Mouse (Mus musculus) liver, embryonic 14.5 days (tissue): ENCODE measurements at regions not wholly inside any gene's neighbourhood (a gene's known extent, or its start where the extent isn't known, plus 50 kb on each side); places are given as distances from the start of the nearest gene placed in this dataset.

Experiments
- ATAC-seq: fragments of 200-750 bp; cut with Nextera tagmentation; 2 replicates; pipeline ENCODE4 v1.8.0; 2017; ENCODE audit warnings: moderate number of reproducible peaks, mild to moderate bottlenecking, moderate library complexity; ENCODE audit not compliant: insufficient read depth
- DNase-seq, 3 experiments: peaks; one replicate each; pipeline ENCODE4 v3.0.0-alpha.2; 2012 to 2013; ENCODE audit warnings: low read depth in 3 of 3, low spot score in 3 of 3
- H3K27ac ChIP-seq: fragments of 300-500 bp; sonication (generic); 2 replicates; pipeline ENCODE4 v1.5.1; 2014; ENCODE audit warnings: moderate library complexity, mild to moderate bottlenecking, control low read depth, inconsistent platforms
- H3K27me3 ChIP-seq: fragments of 300-500 bp; sonication (generic); 2 replicates; pipeline ENCODE4 v1.6.1; 2014; ENCODE audit warnings: mild to moderate bottlenecking, low read length, moderate library complexity; ENCODE audit not compliant: control insufficient read depth, insufficient read depth
- H3K36me3 ChIP-seq: fragments of 300-500 bp; sonication (generic); replicated peaks from 2 replicates; pipeline ENCODE4 v1.6.1; 2014; ENCODE audit warnings: low read depth; ENCODE audit not compliant: control insufficient read depth, insufficient read depth
- H3K4me1 ChIP-seq, 2 experiments: fragments of 200-500 bp in 1 of 2; fragments of 300-500 bp in 1 of 2; sonication (generic) in 1 of 2; replicated peaks; 2 replicates each; pipeline ENCODE4 v1.6.1; 2012 to 2014; ENCODE audit warnings: antibody characterized with exemption in 1 of 2, inconsistent platforms in 1 of 2, low read length in 1 of 2; ENCODE audit not compliant: control insufficient read depth in 2 of 2, insufficient read depth in 2 of 2
- H3K4me2 ChIP-seq: fragments of 300-500 bp; sonication (generic); 2 replicates; pipeline ENCODE4 v1.6.1; 2014; ENCODE audit warnings: low read depth, mild to moderate bottlenecking, control low read depth, moderate library complexity
- H3K4me3 ChIP-seq, 2 experiments: fragments of 200-500 bp in 1 of 2; fragments of 300-500 bp in 1 of 2; sonication (generic) in 1 of 2; 2 replicates each; pipeline ENCODE4 v1.5.1; 2012 to 2014; ENCODE audit warnings: low read depth in 2 of 2, low read length in 2 of 2, mild to moderate bottlenecking in 2 of 2, control low read depth in 1 of 2, inconsistent platforms in 1 of 2, moderate library complexity in 1 of 2; ENCODE audit not compliant: insufficient read depth in 1 of 2
- H3K9ac ChIP-seq: fragments of 300-500 bp; sonication (generic); replicated peaks from 2 replicates; pipeline ENCODE4 v1.6.1; 2014; ENCODE audit warnings: mild to moderate bottlenecking, control low read depth, moderate library complexity
- H3K9me3 ChIP-seq: fragments of 300-500 bp; sonication (generic); 2 replicates; pipeline ENCODE4 v1.6.1; 2016; ENCODE audit warnings: low read length, mixed read lengths; ENCODE audit not compliant: control insufficient read depth
- CTCF ChIP-seq: IDR thresholded peaks from 2 replicates; pipeline ENCODE4 v1.5.1; 2016; ENCODE audit warnings: antibody characterized with exemption, low read depth, control low read depth
- EP300 ChIP-seq: IDR thresholded peaks from 2 replicates; pipeline ENCODE4 v1.6.1; 2016; ENCODE audit warnings: antibody characterized with exemption, low read depth
- WGBS: fragments of 180-500 bp; shearing (Covaris S2); extraction: QIAGEN DNeasy Blood & Tissue Kit; methylation state at CpG from one replicate; pipeline ENCODE4 v1.1.7; 2014; ENCODE audit not compliant: insufficient replicate concordance; 5-methylcytosine and 5-hydroxymethylcytosine counted together

DNA sequence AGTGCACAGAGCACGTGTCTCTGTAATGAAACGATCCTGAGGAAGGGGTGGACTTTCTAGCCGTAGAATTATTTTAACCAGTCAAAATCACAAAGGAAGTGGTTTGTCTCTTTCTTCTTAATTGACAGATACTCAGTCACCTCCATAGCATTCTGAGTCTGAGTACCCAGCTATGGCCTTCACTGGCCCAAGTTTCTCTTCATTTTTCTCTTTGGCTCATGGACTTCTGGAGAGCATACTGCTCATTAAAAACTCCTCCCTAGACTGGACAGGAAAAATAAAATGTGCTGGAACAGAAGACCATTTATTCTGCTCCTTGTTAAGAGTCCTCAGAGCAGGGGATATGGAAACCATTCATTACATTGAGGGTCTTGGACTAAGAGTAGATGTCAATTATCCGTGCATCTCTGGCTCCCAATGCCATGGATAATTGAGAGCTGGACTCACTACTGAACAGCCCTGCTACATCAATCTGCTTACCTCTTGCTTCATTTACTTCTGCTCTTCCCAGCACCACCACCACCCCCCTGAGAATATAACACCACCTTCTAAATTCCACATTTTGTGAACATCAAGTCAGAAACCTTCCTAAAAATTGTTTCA is 287.5 kb upstream of the Intu start:
- WGBS: 67% methylated on average over 4 of the region's 4 CpGs
- TF ChIP-seq EP300 (no peak), CTCF (no peak)
- ATAC-seq: no peak

DNA sequence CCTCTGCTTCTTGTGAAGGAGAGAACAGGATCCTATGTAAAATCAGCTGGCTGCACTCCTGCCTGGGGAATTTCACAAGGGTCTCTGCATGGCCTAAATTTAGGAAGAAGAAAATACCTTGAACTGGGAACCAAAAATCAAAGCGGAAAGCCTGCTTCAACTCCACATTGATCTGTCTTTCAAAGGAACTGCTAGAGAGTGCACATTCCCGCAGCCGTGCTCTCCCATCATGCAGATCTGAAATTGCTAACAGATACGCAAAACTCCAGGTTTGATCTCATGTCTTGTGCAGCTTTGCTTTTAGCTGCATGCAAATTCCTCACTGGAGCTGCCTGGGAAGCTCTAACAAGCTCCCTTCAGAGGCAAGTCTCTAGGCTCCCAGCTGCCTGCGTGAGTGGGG is 276.7 kb upstream of the Intu start:
- Histone ChIP-seq H3K4me3 (no peak overlapping the region), H3K4me2 (no peak overlapping the region), H3K27ac (no peak overlapping the region), H3K36me3 (no peaks in the 10 kb centered on the region), H3K27me3 (no peaks in the 10 kb centered on the region), H3K9ac (no peak overlapping the region), H3K9me3 (no peaks in the 10 kb centered on the region), H3K4me1 (no peaks in the 10 kb centered on the region)
- WGBS: 55% methylated on average over 5 of the region's 5 CpGs
- TF ChIP-seq EP300 (no peak), CTCF (no peak)
- DNase-seq (no peak), ATAC-seq (no peak)

More for the DNA sequence above, 287.5 kb upstream of the Intu start:
- H3K4me1 ChIP-seq: no peaks in the 10 kb centered on the region
- H3K9ac ChIP-seq: no peak overlapping the region
- H3K4me2 ChIP-seq: no peak overlapping the region
- no peak overlapping the region for H3K4me3 ChIP-seq
- no peaks in the 10 kb centered on the region for H3K9me3 ChIP-seq
- no peaks in the 10 kb centered on the region for H3K36me3 ChIP-seq
- no peak overlapping the region for H3K27ac ChIP-seq
- H3K27me3 ChIP-seq: no peaks in the 10 kb centered on the region
- no peak for DNase-seq

DNA sequence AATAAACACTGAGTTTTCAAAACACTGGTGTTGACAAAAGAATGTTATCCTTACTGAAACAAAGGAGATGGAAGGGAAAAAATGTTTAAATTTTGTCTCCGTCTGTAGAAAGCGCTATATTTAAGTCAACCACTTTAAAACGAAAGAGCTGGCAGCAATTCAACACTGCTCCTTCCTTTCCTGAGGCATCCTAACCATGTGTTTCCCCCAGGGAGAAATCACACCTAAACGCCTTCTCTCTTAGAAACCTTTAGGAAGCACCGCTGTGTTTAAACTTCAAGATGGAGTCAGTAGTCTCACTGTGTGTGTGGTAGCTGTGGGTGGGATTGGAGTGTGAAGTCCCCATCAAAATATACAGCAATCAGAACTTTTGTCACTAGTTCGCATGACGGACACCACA is 268.6 kb upstream of the Intu start:
- Histone ChIP-seq H3K9ac (no peak overlapping the region), H3K4me2 (no peak overlapping the region), H3K27ac (no peak overlapping the region), H3K4me3 (no peak overlapping the region), H3K4me1 (no peaks in the 10 kb centered on the region), H3K27me3 (no peaks in the 10 kb centered on the region), H3K36me3 (no peaks in the 10 kb centered on the region), H3K9me3 (no peaks in the 10 kb centered on the region)
- ATAC-seq (no peak), DNase-seq (no peak)
- WGBS: 66% methylated on average over 7 of the region's 7 CpGs
- TF ChIP-seq EP300 (no peak), CTCF (no peak)

DNA sequence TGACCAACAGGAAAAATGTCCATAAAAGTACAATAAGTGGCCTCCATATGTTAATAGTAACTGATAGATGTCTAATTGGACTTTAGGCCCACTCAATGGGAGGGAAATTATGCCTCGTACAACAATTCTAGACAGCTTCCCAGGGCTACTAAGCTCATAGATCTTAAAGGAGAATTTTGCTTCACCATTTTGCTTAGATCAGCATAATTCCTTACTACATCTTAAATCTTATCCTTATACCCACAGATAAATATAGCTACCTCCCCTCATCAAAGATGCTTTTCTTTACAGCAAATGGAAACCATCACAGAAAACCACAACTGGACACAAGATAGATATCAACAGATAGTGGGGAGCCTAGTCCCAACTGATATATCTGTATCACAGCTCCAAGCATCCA is 263.6 kb upstream of the Intu start:
- H3K9me3 ChIP-seq: no peaks in the 10 kb centered on the region
- H3K4me3 ChIP-seq: no peak overlapping the region
- no peaks in the 10 kb centered on the region for H3K27me3 ChIP-seq
- no peak overlapping the region for H3K27ac ChIP-seq
- H3K9ac ChIP-seq: no peak overlapping the region
- H3K4me2 ChIP-seq: no peak overlapping the region
- TF ChIP-seq EP300 (no peak), CTCF (no peak)
- DNase-seq: no peak
- no peak for ATAC-seq
- no peaks in the 10 kb centered on the region for H3K36me3 ChIP-seq
- 44% methylated on average over 1 of the region's 1 CpGs for WGBS
- no peaks in the 10 kb centered on the region for H3K4me1 ChIP-seq

DNA sequence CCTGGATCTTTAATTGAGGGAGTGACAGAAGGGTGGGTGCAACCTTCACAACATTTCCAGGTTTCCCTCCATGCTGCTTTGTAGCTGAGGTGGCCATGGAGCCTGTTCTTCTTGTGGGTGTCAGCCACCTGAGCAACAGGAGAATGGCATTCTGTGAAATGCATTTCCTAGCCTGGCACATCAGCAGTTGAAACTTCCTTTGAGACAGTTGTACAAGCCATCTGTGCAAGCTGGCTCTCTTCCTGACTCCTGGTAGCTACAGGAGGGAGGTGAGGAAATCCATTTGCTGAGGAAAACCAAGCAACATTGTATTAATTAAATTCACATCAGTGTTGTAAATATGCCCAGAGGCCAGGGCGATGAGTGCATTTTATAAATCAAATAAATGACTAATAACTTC is 248.2 kb upstream of the Intu start:
- Histone ChIP-seq H3K4me3 (no peak overlapping the region), H3K9ac (no peak overlapping the region), H3K4me2 (no peak overlapping the region), H3K36me3 (no peaks in the 10 kb centered on the region), H3K4me1 (no peaks in the 10 kb centered on the region), H3K9me3 (no peaks in the 10 kb centered on the region), H3K27me3 (no peaks in the 10 kb centered on the region), H3K27ac (no peak overlapping the region)
- ATAC-seq: no peak
- TF ChIP-seq CTCF (no peak), EP300 (no peak)
- WGBS: 63% methylated on average over 1 of the region's 1 CpGs
- no peak for DNase-seq
